Mouse (Mus musculus) liver, adult 2 months (tissue): ENCODE measurements around the gene Zfp668.

Experiments
- CTCF ChIP-seq: fragments of 200-500 bp; IDR thresholded peaks from 2 replicates; pipeline ENCODE4 v1.5.1; 2011; ENCODE audit warnings: low read depth, low read length, control low read depth
- POLR2A ChIP-seq: fragments of 200-500 bp; IDR thresholded peaks from 2 replicates; pipeline ENCODE4 v1.6.1; 2011; ENCODE audit warnings: low read length, control low read depth; ENCODE audit not compliant: insufficient read depth; ENCODE audit errors: extremely low read depth

GRCm38 (mm10) chr7:127899997-127900396, 23.4 kb upstream of the Zfp668 start:
- TF ChIP-seq POLR2A (no peak), CTCF (no peak)
